Mouse (Mus musculus) CH12.LX (cell line): ENCODE measurements at regions not wholly inside any gene's neighbourhood (a gene's known extent, or its start where the extent isn't known, plus 50 kb on each side); places are given as distances from the start of the nearest gene placed in this dataset.

ENCODE experiments used
- DNase-seq: peaks from one replicate; pipeline ENCODE4 v3.0.0-alpha.2; 2013; ENCODE audit errors: extremely low read depth
- H3K27ac ChIP-seq: 2 replicates; pipeline ENCODE4 v1.5.1; 2012; ENCODE audit warnings: low read depth, mild to moderate bottlenecking, control low read depth, moderate library complexity; ENCODE audit not compliant: insufficient read depth
- H3K27me3 ChIP-seq: replicated peaks from 2 replicates; pipeline ENCODE3; 2012; ENCODE audit warnings: inconsistent platforms
- H3K36me3 ChIP-seq, 2 experiments: replicated peaks in 1 of 2; 2 replicates each; pipeline versions ENCODE3 to v1.6.1; 2012; ENCODE audit warnings: inconsistent platforms in 1 of 2, low read length in 1 of 2, mild to moderate bottlenecking in 1 of 2, mixed read lengths in 1 of 2, moderate library complexity in 1 of 2; ENCODE audit not compliant: control insufficient read depth in 1 of 2, insufficient read depth in 1 of 2
- H3K4me1 ChIP-seq, 2 experiments: 2 replicates each; pipeline ENCODE4 v1.6.1; 2012; ENCODE audit warnings: inconsistent platforms in 1 of 2, moderate library complexity in 1 of 2; ENCODE audit not compliant: insufficient read depth in 2 of 2, control insufficient read depth in 1 of 2
- H3K4me2 ChIP-seq: 2 replicates; pipeline ENCODE4 v1.6.1; 2012; ENCODE audit warnings: low read depth, mild to moderate bottlenecking, control low read depth; ENCODE audit not compliant: poor library complexity, insufficient read depth, severe bottlenecking
- H3K4me3 ChIP-seq, 3 experiments: fragments of 150-350 bp in 1 of 3; sonication (generic) in 1 of 3; replicated peaks in 1 of 3; 2 replicates each; pipeline versions ENCODE3 to v1.5.1; 2011 to 2012; ENCODE audit warnings: low read depth in 2 of 3, low read length in 2 of 3, mild to moderate bottlenecking in 2 of 3, moderate library complexity in 2 of 3, control low read depth in 1 of 3, improper control_type of control experiment in 1 of 3, inconsistent platforms in 1 of 3, mixed read lengths in 1 of 3; ENCODE audit not compliant: poor library complexity in 1 of 3
- H3K79me2 ChIP-seq: replicated peaks from 2 replicates; pipeline ENCODE4 v1.6.1; 2012; ENCODE audit warnings: mild to moderate bottlenecking, moderate library complexity; ENCODE audit not compliant: control insufficient read depth, poor library complexity, insufficient read depth, severe bottlenecking; ENCODE audit errors: extremely low read depth
- H3K9ac ChIP-seq: 2 replicates; pipeline ENCODE4 v1.6.1; 2012; ENCODE audit warnings: low read depth, mild to moderate bottlenecking, control low read depth, moderate library complexity; ENCODE audit not compliant: insufficient read depth
- H3K9me3 ChIP-seq: replicated peaks from 2 replicates; pipeline ENCODE3; 2012; ENCODE audit warnings: low read length, inconsistent platforms, mixed read lengths
- BHLHE40 ChIP-seq: IDR thresholded peaks from 2 replicates; pipeline ENCODE4 v1.6.1; 2011; ENCODE audit warnings: mild to moderate bottlenecking, low read depth, low read length, improper control_type of control experiment
- CTCF ChIP-seq, 2 experiments: IDR thresholded peaks in 1 of 2; conservative IDR thresholded peaks in 1 of 2; 2 replicates each; pipeline ENCODE4 v1.5.1; 2011 to 2012; ENCODE audit warnings: low read depth in 2 of 2, low read length in 2 of 2, improper control_type of control experiment in 1 of 2, inconsistent platforms in 1 of 2, mild to moderate bottlenecking in 1 of 2, moderate library complexity in 1 of 2
- E2F4 ChIP-seq: IDR thresholded peaks from 2 replicates; pipeline ENCODE4 v1.6.1; 2011; ENCODE audit warnings: low read depth, low read length, improper control_type of control experiment; ENCODE audit not compliant: insufficient replicate concordance
- ELF1 ChIP-seq: IDR thresholded peaks from 2 replicates; pipeline ENCODE4 v1.6.1; 2014; ENCODE audit warnings: low read depth, mild to moderate bottlenecking, inconsistent platforms, low read length, improper control_type of control experiment
- EP300 ChIP-seq: IDR thresholded peaks from 2 replicates; pipeline ENCODE4 v1.6.1; 2011; ENCODE audit warnings: low read length, improper control_type of control experiment
- ETS1 ChIP-seq: conservative IDR thresholded peaks from 2 replicates; pipeline ENCODE4 v1.6.1; 2012; ENCODE audit warnings: low read depth, mild to moderate bottlenecking, inconsistent platforms, low read length, improper control_type of control experiment, moderate library complexity
- HCFC1 ChIP-seq: IDR thresholded peaks from 2 replicates; pipeline ENCODE4 v1.6.1; 2012; ENCODE audit warnings: low read depth, mild to moderate bottlenecking, inconsistent platforms, low read length, improper control_type of control experiment
- IRF4 ChIP-seq: IDR thresholded peaks from 2 replicates; pipeline ENCODE4 v1.6.1; 2014; ENCODE audit warnings: low read depth, mild to moderate bottlenecking, inconsistent platforms, low read length, improper control_type of control experiment
- JUN ChIP-seq: IDR thresholded peaks from 2 replicates; pipeline ENCODE4 v1.6.1; 2011; ENCODE audit warnings: low read depth, mild to moderate bottlenecking, low read length, improper control_type of control experiment, moderate library complexity; ENCODE audit not compliant: insufficient read depth
- JUND ChIP-seq: conservative IDR thresholded peaks from 2 replicates; pipeline ENCODE4 v1.6.1; 2011; ENCODE audit warnings: low read depth, low read length, improper control_type of control experiment
- KAT2A ChIP-seq: IDR thresholded peaks from 2 replicates; pipeline ENCODE4 v1.6.1; 2012; ENCODE audit warnings: low read length, improper control_type of control experiment, inconsistent platforms; ENCODE audit not compliant: insufficient replicate concordance
- MAFK ChIP-seq: IDR thresholded peaks from 2 replicates; pipeline ENCODE4 v1.6.1; 2011; ENCODE audit warnings: low read length, improper control_type of control experiment; ENCODE audit not compliant: insufficient replicate concordance
- MAX ChIP-seq: IDR thresholded peaks from 2 replicates; pipeline ENCODE4 v1.6.1; 2011; ENCODE audit warnings: low read length, improper control_type of control experiment
- MAZ ChIP-seq: IDR thresholded peaks from 2 replicates; pipeline ENCODE4 v1.6.1; 2012; ENCODE audit warnings: low read depth, mild to moderate bottlenecking, inconsistent platforms, low read length, improper control_type of control experiment, moderate library complexity
- MEF2A ChIP-seq: IDR thresholded peaks from 2 replicates; pipeline ENCODE4 v1.6.1; 2014; ENCODE audit warnings: low read depth, mild to moderate bottlenecking, inconsistent platforms, low read length, improper control_type of control experiment, borderline replicate concordance
- MYC ChIP-seq: IDR thresholded peaks from 2 replicates; pipeline ENCODE4 v1.6.1; 2011; ENCODE audit warnings: low read depth, mild to moderate bottlenecking, improper control_type of control experiment, low read length
- NELFE ChIP-seq: IDR thresholded peaks from 2 replicates; pipeline ENCODE4 v1.6.1; 2011; ENCODE audit warnings: low read depth, low read length, improper control_type of control experiment
- PAX5 ChIP-seq: IDR thresholded peaks from 2 replicates; pipeline ENCODE4 v1.6.1; 2012; ENCODE audit warnings: low read length, inconsistent platforms, mixed read lengths
- POLR2A ChIP-seq: IDR thresholded peaks from 2 replicates; pipeline ENCODE4 v1.6.1; 2011; ENCODE audit warnings: low read depth, mild to moderate bottlenecking, improper control_type of control experiment, low read length
- POLR2AphosphoS2 ChIP-seq: IDR thresholded peaks from 2 replicates; pipeline ENCODE4 v1.6.1; 2011; ENCODE audit warnings: low read depth, low read length, improper control_type of control experiment
- RCOR1 ChIP-seq: conservative IDR thresholded peaks from 2 replicates; pipeline ENCODE4 v1.6.1; 2012; ENCODE audit warnings: low read depth, mild to moderate bottlenecking, inconsistent platforms, low read length, improper control_type of control experiment
- SIN3A ChIP-seq: IDR thresholded peaks from 2 replicates; pipeline ENCODE4 v1.6.1; 2012; ENCODE audit warnings: low read length, improper control_type of control experiment, inconsistent platforms
- SMC3 ChIP-seq: IDR thresholded peaks from 2 replicates; pipeline ENCODE4 v1.6.1; 2011; ENCODE audit warnings: low read depth, low read length, improper control_type of control experiment
- TCF12 ChIP-seq: IDR thresholded peaks from 2 replicates; pipeline ENCODE4 v1.6.1; 2014; ENCODE audit warnings: low read depth, mild to moderate bottlenecking, inconsistent platforms, low read length, improper control_type of control experiment
- UBTF ChIP-seq: IDR thresholded peaks from 2 replicates; pipeline ENCODE4 v1.6.1; 2012; ENCODE audit warnings: low read depth, mild to moderate bottlenecking, inconsistent platforms, low read length, improper control_type of control experiment, moderate library complexity
- USF1 ChIP-seq: IDR thresholded peaks from 2 replicates; pipeline ENCODE4 v1.6.1; 2014; ENCODE audit warnings: low read depth, mild to moderate bottlenecking, inconsistent platforms, low read length, improper control_type of control experiment
- USF2 ChIP-seq: conservative IDR thresholded peaks from 2 replicates; pipeline ENCODE4 v1.6.1; 2011; ENCODE audit warnings: low read depth, low read length, improper control_type of control experiment
- ZKSCAN1 ChIP-seq: IDR thresholded peaks from 2 replicates; pipeline ENCODE4 v1.6.1; 2012; ENCODE audit warnings: low read depth, inconsistent platforms, low read length, improper control_type of control experiment, borderline replicate concordance
- dilution Hi-C: fragments of 300-500 bp; cut with MboI; formaldehyde crosslinking; loops from 2 replicates; pipeline ENCODE4 v1.14.3; 2020; ENCODE audit warnings: low sequenced_read_pairs; ENCODE audit not compliant: extremely low pct_unique_long_range_greater_than_20kb, extremely low pct_ligation_motif_present
- in situ Hi-C: fragments of 300-500 bp; cut with MboI; formaldehyde crosslinking; loops from 3 replicates; pipeline ENCODE4 v1.14.3; 2019; ENCODE audit warnings: low sequenced_read_pairs, low pct_ligation_motif_present, low pct_unique_long_range_greater_than_20kb, mixed read lengths

GRCm38 (mm10) chr11:8297462-8297861 is 366.9 kb downstream of the Tns3 start:
- no peak for DNase-seq
- Histone ChIP-seq H3K9me3 (no peaks in the 10 kb centered on the region), H3K27me3 (peaks cover 47% of the 10 kb centered on the region)
- TF ChIP-seq USF1: no peak
- TF ChIP-seq IRF4: no peak
- TF ChIP-seq MAZ: no peak
- TF ChIP-seq MAFK: no peak
- no peak for TF ChIP-seq UBTF
- no peak for TF ChIP-seq ELF1
- no peak for TF ChIP-seq NELFE
- no peak for TF ChIP-seq ZKSCAN1
- TF ChIP-seq EP300: no peak
- no peak for TF ChIP-seq USF2
- no peak for TF ChIP-seq MAX
- TF ChIP-seq TCF12: no peak
- TF ChIP-seq PAX5: no peak
- no peak for TF ChIP-seq RCOR1
- no peak for TF ChIP-seq KAT2A
- TF ChIP-seq SMC3: no peak
- TF ChIP-seq, all 38 proteins: peak for 0
- Histone ChIP-seq H3K79me2 (no peaks in the 10 kb centered on the region), H3K4me3 (no peak overlapping the region), H3K4me2 (no peak overlapping the region), H3K4me1 (no peaks in the 10 kb centered on the region), H3K36me3 (no peaks in the 10 kb centered on the region), H3K9ac (no peak overlapping the region), H3K27ac (no peak overlapping the region)
- dilution Hi-C loops (no loop called here), in situ Hi-C loops (no loop called here)

- no peak for DNase-seq
- no peak overlapping the region for H3K4me2 ChIP-seq
- no peaks in the 10 kb centered on the region for H3K79me2 ChIP-seq
- no peaks in the 10 kb centered on the region for H3K9me3 ChIP-seq
- H3K9ac ChIP-seq: no peak overlapping the region
- TF ChIP-seq USF1 (no peak), POLR2A (no peak), MYC (no peak), PAX5 (no peak), MEF2A (no peak), CTCF (conservative IDR thresholded peaks at IDR 0.05 in 1 of 2, IDR thresholded peaks at IDR 0.05 in 1 of 2; ENCODE audit: low read depth in 2 of 2, low read length in 2 of 2) (no peak), TCF12 (no peak), SIN3A (no peak), UBTF (no peak), ELF1 (no peak), MAX (no peak), RCOR1 (no peak), E2F4 (no peak), JUND (no peak), ETS1 (no peak), BHLHE40 (no peak), JUN (no peak), NELFE (no peak), POLR2AphosphoS2 (no peak), HCFC1 (no peak)
- H3K27me3 ChIP-seq: peaks cover 58% of the 10 kb centered on the region
- no peak overlapping the region for H3K4me3 ChIP-seq
- no peaks in the 10 kb centered on the region for H3K4me1 ChIP-seq
- in situ Hi-C loops: no loop called here
- dilution Hi-C loops: no loop called here
- no peaks in the 10 kb centered on the region for H3K36me3 ChIP-seq
- no peak overlapping the region for H3K27ac ChIP-seq
Observed at GRCm38 (mm10) chr11:8293322-8294014, 370.9 kb downstream of the Tns3 start.
